Mouse (Mus musculus) macrophage (primary cell): Measurements from ENCODE around the gene Vcl. TPM values are rescaled to one million over a fixed set of nuclear protein-coding genes. Genes with fewer than 3 reads are reported as not detected.

Experiments
- H3K27ac ChIP-seq: fragments of 350-480 bp; formaldehyde crosslinking; 2 replicates; pipeline ENCODE4 v1.9.0; 2021
- H3K36me3 ChIP-seq: fragments of 350-480 bp; formaldehyde crosslinking; 2 replicates; pipeline ENCODE4 v1.9.0; 2021; ENCODE audit errors: inconsistent target
- H3K4me3 ChIP-seq: fragments of 350-480 bp; formaldehyde crosslinking; 2 replicates; pipeline ENCODE4 v1.9.0; 2021; ENCODE audit errors: inconsistent target
- H3K79me2 ChIP-seq: fragments of 350-480 bp; formaldehyde crosslinking; 2 replicates; pipeline ENCODE4 v1.9.0; 2021; ENCODE audit errors: inconsistent target
- WGBS: methylation state at CpG from one replicate; pipeline ENCODE4 v1.1.7; 2026; ENCODE audit warnings: inconsistent platforms; ENCODE audit not compliant: missing documents; 5-methylcytosine and 5-hydroxymethylcytosine counted together
- polyA plus RNA-seq: library from polyadenylated mRNA; stranded (reverse); fragments of 250-400 nt; gene quantifications from 3 replicates; pipeline ENCODE4 v1.2.4, GENCODE M21; 2018; ENCODE audit warnings: inconsistent platforms

The Vcl gene
- polyA plus RNA-seq, 1 experiment from 2014 or later: 27.3 TPM

- 35% methylated on average over 4 of the region's 4 CpGs for WGBS
- no peak overlapping the region for H3K4me3 ChIP-seq
- no peaks in the 10 kb centered on the region for H3K36me3 ChIP-seq
- H3K79me2 ChIP-seq: peaks cover 44% of the 10 kb centered on the region
- H3K27ac ChIP-seq: no peak overlapping the region
Observed at GRCm38 (mm10) chr14:21077939-21078338, 148.7 kb downstream of the Vcl start.

GRCm38 (mm10) chr14:21078511-21078910 is 149.3 kb downstream of the Vcl start:
- Histone ChIP-seq H3K4me3 (no peak overlapping the region), H3K79me2 (peaks cover 44% of the 10 kb centered on the region), H3K27ac (no peak overlapping the region), H3K36me3 (no peaks in the 10 kb centered on the region)

- Histone ChIP-seq H3K79me2 (peaks cover 32% of the 10 kb centered on the region), H3K27ac (no peak overlapping the region), H3K4me3 (no peak overlapping the region), H3K36me3 (no peaks in the 10 kb centered on the region)
- WGBS: 89% methylated on average over 1 of the region's 1 CpGs
Observed at GRCm38 (mm10) chr14:21082823-21083222, 153.6 kb downstream of the Vcl start.

Other genes with a start within 250 kb of the Vcl start
- 6.3 to 12.2 TPM (median 8.0 TPM) in 3 replicates for gene Fut11, start 234.4 kb upstream of the Vcl start, polyA plus RNA-seq
- gene Chchd1, start 226.4 kb upstream of the Vcl start, polyA plus RNA-seq: 58.9 to 120 TPM (median 68.1 TPM) in 3 replicates
- 38.2 to 53.2 TPM (median 47.0 TPM) in 3 replicates for gene Zswim8, start 221.8 kb upstream of the Vcl start, polyA plus RNA-seq
- gene Ndst2, start 194.8 kb upstream of the Vcl start, polyA plus RNA-seq: 30.3 to 67.9 TPM (median 35.8 TPM) in 3 replicates
- gene Camk2g, start 135.3 kb upstream of the Vcl start, polyA plus RNA-seq: 12.2 to 24.7 TPM (median 16.2 TPM) in 3 replicates
- 44.2 to 693 TPM (median 52.7 TPM) in 3 replicates for gene Plau, start 92.7 kb upstream of the Vcl start, polyA plus RNA-seq
- gene Ap3m1, start 123.1 kb downstream of the Vcl start, polyA plus RNA-seq: 51.8 to 77.5 TPM (median 68.5 TPM) in 3 replicates
- 23.1 to 54.9 TPM (median 40.6 TPM) in 3 replicates for gene Adk, start 123.2 kb downstream of the Vcl start, polyA plus RNA-seq